Mouse (Mus musculus) neural tube, embryonic 11.5 days (tissue): ENCODE measurements around the gene Sowahd. TPM values are rescaled to one million over a fixed set of nuclear protein-coding genes. Genes with fewer than 3 reads are reported as not detected.

Experiments
- polyA plus RNA-seq: library from polyadenylated mRNA; unstranded; fragments of >200 nt; fragmentation: Nextera tagmentation; extraction: Ambion mirVana; gene quantifications from 2 replicates; pipeline ENCODE4 v1.2.1, GENCODE M21; 2014

The Sowahd gene
- polyA plus RNA-seq, 1 experiment from 2014 or later: not detected

Other genes with a start within 250 kb of the Sowahd start
- 128 and 138 TPM in 2 replicates for gene Ube2a, start 174.9 kb upstream of the Sowahd start, polyA plus RNA-seq
- 37.4 and 39.3 TPM in 2 replicates for gene C330007P06Rik, start 174.7 kb upstream of the Sowahd start, polyA plus RNA-seq
- gene Nkrf, start 145.9 kb upstream of the Sowahd start, polyA plus RNA-seq: 7.1 and 7.8 TPM in 2 replicates
- gene Sept6, start 57.1 kb upstream of the Sowahd start, polyA plus RNA-seq: 59.3 and 65.5 TPM in 2 replicates
- gene Rpl39, start 36.6 kb downstream of the Sowahd start, polyA plus RNA-seq: 444 and 447 TPM in 2 replicates
- 15.1 and 18.8 TPM in 2 replicates for gene Upf3b, start 61.5 kb downstream of the Sowahd start, polyA plus RNA-seq
- 21.5 and 22.8 TPM in 2 replicates for gene Nkap, start 78.0 kb downstream of the Sowahd start, polyA plus RNA-seq
- gene Akap14, start 120.0 kb downstream of the Sowahd start, polyA plus RNA-seq: 0.22 and 0.29 TPM in 2 replicates
- gene Ndufa1, start 142.3 kb downstream of the Sowahd start, polyA plus RNA-seq: 440 and 446 TPM in 2 replicates
- 11.5 and 13.3 TPM in 2 replicates for gene Rnf113a1, start 142.4 kb downstream of the Sowahd start, polyA plus RNA-seq
- gene Gm9, start 162.2 kb downstream of the Sowahd start, polyA plus RNA-seq: not detected in 2 replicates
- gene Rhox1, start 173.4 kb downstream of the Sowahd start, polyA plus RNA-seq: not detected in 2 replicates
- gene Rhox2a, start 196.1 kb downstream of the Sowahd start, polyA plus RNA-seq: not detected in 2 replicates
- not detected in 2 replicates for gene Rhox3a, start 201.1 kb downstream of the Sowahd start, polyA plus RNA-seq
- gene Rhox4a, start 216.5 kb downstream of the Sowahd start, polyA plus RNA-seq: 0.42 TPM in 1 of 2 replicates, not detected in the other